Mouse (Mus musculus) midbrain, embryonic 13.5 days (tissue): ENCODE measurements around the gene Hoxa4. TPM values are rescaled to one million over a fixed set of nuclear protein-coding genes. Genes with fewer than 3 reads are reported as not detected.

Experiments
- ATAC-seq: fragments of 200-750 bp; cut with Nextera tagmentation; 2 replicates; pipeline ENCODE4 v1.8.0; 2017; ENCODE audit warnings: mild to moderate bottlenecking, moderate TSS enrichment, moderate library complexity
- H3K27ac ChIP-seq: fragments of 300-500 bp; sonication (generic); 2 replicates; pipeline ENCODE4 v1.5.1; 2015; ENCODE audit warnings: inconsistent platforms, mild to moderate bottlenecking, moderate library complexity
- H3K27me3 ChIP-seq: fragments of 300-500 bp; sonication (generic); 2 replicates; pipeline ENCODE4 v1.6.1; 2015; ENCODE audit warnings: mild to moderate bottlenecking, inconsistent platforms
- H3K36me3 ChIP-seq: fragments of 300-500 bp; sonication (generic); 2 replicates; pipeline ENCODE4 v1.6.1; 2015; ENCODE audit warnings: mild to moderate bottlenecking, inconsistent platforms
- H3K4me1 ChIP-seq: fragments of 300-500 bp; sonication (generic); replicated peaks from 2 replicates; pipeline ENCODE4 v1.6.1; 2015; ENCODE audit warnings: inconsistent platforms
- H3K4me2 ChIP-seq: fragments of 300-500 bp; sonication (generic); replicated peaks from 2 replicates; pipeline ENCODE4 v1.6.1; 2015; ENCODE audit warnings: moderate library complexity, mild to moderate bottlenecking, inconsistent platforms
- H3K4me3 ChIP-seq: fragments of 300-500 bp; sonication (generic); replicated peaks from 2 replicates; pipeline ENCODE4 v1.5.1; 2015; ENCODE audit warnings: mild to moderate bottlenecking, inconsistent platforms
- H3K9ac ChIP-seq: fragments of 300-500 bp; sonication (generic); replicated peaks from 2 replicates; pipeline ENCODE4 v1.6.1; 2015; ENCODE audit warnings: mild to moderate bottlenecking, inconsistent platforms
- H3K9me3 ChIP-seq: fragments of 300-500 bp; sonication (generic); 2 replicates; pipeline ENCODE4 v1.6.1; 2016; ENCODE audit warnings: mild to moderate bottlenecking, inconsistent platforms
- WGBS: fragments of 180-500 bp; shearing (Covaris S2); methylation state at CpG from one replicate; pipeline ENCODE4 v1.1.7; 2015; 5-methylcytosine and 5-hydroxymethylcytosine counted together
- polyA plus RNA-seq: library from polyadenylated mRNA; unstranded; fragments of >200 nt; fragmentation: Nextera tagmentation; extraction: Ambion mirVana; gene quantifications from 2 replicates; pipeline ENCODE4 v1.2.1, GENCODE M21; 2015

The Hoxa4 gene
- polyA plus RNA-seq, 1 experiment from 2014 or later: not detected

DNA sequence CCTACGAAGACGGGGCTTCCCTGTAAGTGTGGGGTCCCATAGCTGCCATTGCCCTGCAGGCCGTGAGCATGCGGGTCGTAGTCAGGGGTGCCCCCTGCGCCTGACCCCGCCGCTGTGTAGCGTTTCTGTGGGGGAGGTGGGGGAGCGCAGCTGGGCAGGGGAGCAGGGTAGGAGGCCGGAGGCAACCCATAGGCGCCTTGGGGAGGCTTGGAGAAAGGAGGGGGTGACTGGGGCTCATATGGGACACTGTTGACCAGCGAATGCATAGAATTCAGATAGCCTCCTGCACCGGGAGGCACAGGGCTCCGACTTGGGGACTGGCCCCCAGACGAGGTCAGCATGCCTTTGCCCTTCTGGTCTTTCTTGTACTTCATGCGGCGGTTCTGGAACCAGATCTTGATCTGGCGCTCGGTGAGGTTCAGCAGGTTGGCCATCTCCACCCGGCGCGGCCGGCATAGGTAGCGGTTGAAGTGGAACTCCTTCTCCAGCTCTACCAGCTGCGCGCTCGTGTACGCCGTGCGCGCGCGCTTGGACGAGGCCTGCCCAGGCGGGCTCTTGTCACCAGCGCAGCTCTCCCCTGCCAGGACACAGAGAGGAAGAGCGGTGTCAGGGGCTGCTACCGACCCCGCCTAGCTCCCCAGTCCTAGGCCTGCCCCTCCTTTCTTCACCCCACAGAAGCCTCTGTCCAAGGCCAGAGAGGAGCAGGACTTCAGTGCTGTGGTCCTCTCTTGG is 21.2 kb downstream of the Hoxa4 start:
- under 1% methylated on average over 40 of the region's 40 CpGs for WGBS
- ATAC-seq: no peak
- Histone ChIP-seq H3K9me3 (no peaks in the 10 kb centered on the region), H3K27ac (no peak overlapping the region), H3K36me3 (no peaks in the 10 kb centered on the region), H3K9ac (no peak overlapping the region), H3K27me3 (peaks cover 98% of the 10 kb centered on the region), H3K4me2 (no peak overlapping the region), H3K4me1 (peaks cover 7% of the 10 kb centered on the region), H3K4me3 (no peak overlapping the region)

- WGBS: 2% methylated on average over 16 of the region's 16 CpGs
- no peaks in the 10 kb centered on the region for H3K9me3 ChIP-seq
- H3K27ac ChIP-seq: no peak overlapping the region
- no peaks in the 10 kb centered on the region for H3K36me3 ChIP-seq
- H3K27me3 ChIP-seq: peaks cover 98% of the 10 kb centered on the region
- peaks cover 7% of the 10 kb centered on the region for H3K4me1 ChIP-seq
- ATAC-seq: no peak
- no peak overlapping the region for H3K4me2 ChIP-seq
- no peak overlapping the region for H3K4me3 ChIP-seq
- no peak overlapping the region for H3K9ac ChIP-seq
Observed at GRCm38 (mm10) chr6:52169499-52170165, 21.9 kb downstream of the Hoxa4 start.

GRCm38 (mm10) chr6:52168191-52169055 is 23.1 kb downstream of the Hoxa4 start:
- Histone ChIP-seq H3K27me3 (peaks cover 98% of the 10 kb centered on the region), H3K4me2 (no peak overlapping the region), H3K9ac (no peak overlapping the region), H3K4me3 (no peak overlapping the region), H3K36me3 (no peaks in the 10 kb centered on the region), H3K27ac (no peak overlapping the region), H3K4me1 (peaks cover 7% of the 10 kb centered on the region), H3K9me3 (no peaks in the 10 kb centered on the region)
- no peak for ATAC-seq
- 2% methylated on average over 40 of the region's 42 CpGs for WGBS

GRCm38 (mm10) chr6:52167736-52168161 is 23.8 kb downstream of the Hoxa4 start:
- Histone ChIP-seq H3K4me1 (peaks cover 5% of the 10 kb centered on the region), H3K4me2 (no peak overlapping the region), H3K27me3 (peaks cover 98% of the 10 kb centered on the region), H3K9me3 (no peaks in the 10 kb centered on the region), H3K36me3 (no peaks in the 10 kb centered on the region), H3K27ac (no peak overlapping the region), H3K4me3 (no peak overlapping the region), H3K9ac (no peak overlapping the region)
- ATAC-seq: no peak
- WGBS: under 1% methylated on average over 14 of the region's 14 CpGs

DNA sequence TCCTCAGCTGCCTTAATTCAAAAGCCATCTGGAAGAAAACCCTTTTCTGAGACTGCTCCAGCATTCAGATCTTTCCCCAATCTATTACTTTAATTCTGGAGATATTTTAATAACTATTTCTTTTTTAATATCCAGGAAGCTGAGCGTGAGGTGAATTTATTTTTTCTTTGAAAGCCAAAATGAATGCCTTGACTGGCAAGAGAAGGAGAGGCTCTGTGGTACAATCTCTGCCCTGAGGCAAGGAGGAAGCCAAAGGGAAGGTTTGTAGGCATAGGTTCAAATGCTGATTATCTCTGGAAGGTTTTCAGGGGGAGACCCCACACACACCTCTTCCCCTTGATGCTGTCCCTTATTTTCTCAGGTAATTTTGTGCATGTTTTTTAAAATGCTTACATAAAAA is 24.4 kb downstream of the Hoxa4 start:
- Histone ChIP-seq H3K4me2 (no peak overlapping the region), H3K4me3 (no peak overlapping the region), H3K9me3 (no peaks in the 10 kb centered on the region), H3K27me3 (peaks cover 97% of the 10 kb centered on the region), H3K9ac (no peak overlapping the region), H3K36me3 (no peaks in the 10 kb centered on the region), H3K27ac (no peak overlapping the region), H3K4me1 (no peaks in the 10 kb centered on the region)
- ATAC-seq: no peak
- 6% methylated on average over 1 of the region's 1 CpGs for WGBS

DNA sequence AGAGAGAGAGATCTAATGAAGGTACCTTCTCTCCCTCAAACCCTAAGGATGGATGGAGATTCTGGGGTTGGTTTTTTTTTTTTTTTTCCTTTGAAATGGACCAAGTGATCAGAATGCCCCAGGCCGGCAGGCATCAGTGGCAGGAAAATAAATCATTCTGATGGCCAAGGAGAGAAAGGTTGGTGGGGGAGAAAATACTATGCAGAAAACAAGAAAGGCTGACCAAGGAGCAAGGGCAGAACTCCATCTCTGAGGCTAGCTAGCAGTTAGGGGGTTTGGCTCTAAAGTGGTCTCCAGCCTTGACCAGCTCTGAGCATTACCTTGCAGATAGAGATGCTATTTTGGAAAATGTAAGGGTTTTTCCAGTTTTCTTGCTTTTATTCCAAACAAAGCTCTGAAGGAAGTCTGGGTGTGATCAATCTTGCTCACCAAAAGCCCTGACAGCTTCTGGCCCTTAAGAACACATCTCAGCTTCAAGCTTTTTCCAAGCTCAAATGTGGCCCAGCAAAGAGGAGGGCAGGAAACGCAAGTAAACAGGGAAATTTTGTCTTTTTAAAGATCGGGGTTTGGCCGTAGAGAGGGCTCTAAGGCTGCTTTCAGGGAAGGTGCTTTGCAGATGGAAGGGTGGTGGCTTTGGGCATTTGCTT is 25.0 kb downstream of the Hoxa4 start:
- no peak for ATAC-seq
- WGBS: 2% methylated on average over 4 of the region's 4 CpGs
- Histone ChIP-seq H3K27ac (no peak overlapping the region), H3K36me3 (no peaks in the 10 kb centered on the region), H3K9ac (no peak overlapping the region), H3K4me1 (no peaks in the 10 kb centered on the region), H3K27me3 (peaks cover 97% of the 10 kb centered on the region), H3K9me3 (no peaks in the 10 kb centered on the region), H3K4me2 (no peak overlapping the region), H3K4me3 (no peak overlapping the region)

- Histone ChIP-seq H3K36me3 (no peaks in the 10 kb centered on the region), H3K9ac (no peak overlapping the region), H3K27me3 (peaks cover 96% of the 10 kb centered on the region), H3K4me2 (no peak overlapping the region), H3K4me3 (no peak overlapping the region), H3K4me1 (no peaks in the 10 kb centered on the region), H3K27ac (no peak overlapping the region), H3K9me3 (no peaks in the 10 kb centered on the region)
- under 1% methylated on average over 28 of the region's 28 CpGs for WGBS
- ATAC-seq: no peak
Observed at GRCm38 (mm10) chr6:52165441-52166370, 25.8 kb downstream of the Hoxa4 start.

DNA sequence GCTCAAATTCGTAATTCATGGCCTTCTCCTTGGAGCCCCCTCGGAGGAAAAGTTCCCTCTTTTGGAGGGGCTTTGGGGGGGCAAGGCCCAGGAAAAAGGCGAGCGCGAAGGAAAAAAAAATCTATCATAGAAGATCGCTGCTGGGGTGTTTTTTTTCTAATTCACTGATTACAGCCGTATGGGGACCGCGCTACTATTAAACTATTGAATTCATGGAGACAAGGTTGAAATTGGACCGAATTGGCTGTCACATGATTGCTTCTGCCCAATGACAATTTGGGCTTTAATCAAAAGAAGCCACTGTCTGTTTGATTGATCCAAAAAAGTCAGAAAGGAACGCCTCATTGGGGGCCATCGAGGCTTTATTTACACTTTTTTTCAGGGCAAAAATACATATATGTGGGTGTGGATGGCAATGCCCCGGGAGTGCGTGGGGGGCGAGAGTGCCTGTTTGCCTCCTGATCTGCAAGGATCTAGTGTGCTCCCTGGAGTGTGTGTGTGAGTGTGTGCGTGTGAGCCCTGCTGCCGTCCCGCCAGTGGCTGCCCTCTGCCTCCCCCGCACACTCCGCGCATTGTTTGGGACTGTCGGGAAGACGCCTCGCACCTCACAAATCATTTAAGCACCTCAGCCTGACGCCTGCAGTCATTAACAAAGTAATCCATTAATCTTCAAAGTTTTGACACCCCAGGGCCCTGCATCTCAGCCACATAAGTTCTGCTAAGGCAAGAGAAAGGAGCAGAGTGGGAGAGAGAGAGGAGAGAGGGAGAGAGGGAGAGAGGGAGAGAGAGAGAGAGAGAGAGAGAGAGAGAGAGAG is 26.7 kb downstream of the Hoxa4 start, which contains the start of gene Hoxa2:
Hoxa2 (minus strand) TSS at position 206 of the 815 bp plus-strand sequence.
- H3K9ac ChIP-seq: no peak within 1 kb of the TSS
- H3K27ac ChIP-seq: no peak within 1 kb of the TSS
- H3K27me3 ChIP-seq: peaks cover 96% of the 10 kb centered on the region
- 0% methylated on average over 25 of the region's 25 CpGs for WGBS
- no peak within 1 kb of the TSS for H3K4me2 ChIP-seq
- no peaks in the 10 kb centered on the region for H3K36me3 ChIP-seq
- no peak for ATAC-seq
- H3K9me3 ChIP-seq: no peaks in the 10 kb centered on the region
- 0 out of 2 replicates have a peak within 1 kb of the TSS, but pooled peaks have one; percentile 4 for H3K4me3 ChIP-seq
- H3K4me1 ChIP-seq: no peaks in the 10 kb centered on the region

DNA sequence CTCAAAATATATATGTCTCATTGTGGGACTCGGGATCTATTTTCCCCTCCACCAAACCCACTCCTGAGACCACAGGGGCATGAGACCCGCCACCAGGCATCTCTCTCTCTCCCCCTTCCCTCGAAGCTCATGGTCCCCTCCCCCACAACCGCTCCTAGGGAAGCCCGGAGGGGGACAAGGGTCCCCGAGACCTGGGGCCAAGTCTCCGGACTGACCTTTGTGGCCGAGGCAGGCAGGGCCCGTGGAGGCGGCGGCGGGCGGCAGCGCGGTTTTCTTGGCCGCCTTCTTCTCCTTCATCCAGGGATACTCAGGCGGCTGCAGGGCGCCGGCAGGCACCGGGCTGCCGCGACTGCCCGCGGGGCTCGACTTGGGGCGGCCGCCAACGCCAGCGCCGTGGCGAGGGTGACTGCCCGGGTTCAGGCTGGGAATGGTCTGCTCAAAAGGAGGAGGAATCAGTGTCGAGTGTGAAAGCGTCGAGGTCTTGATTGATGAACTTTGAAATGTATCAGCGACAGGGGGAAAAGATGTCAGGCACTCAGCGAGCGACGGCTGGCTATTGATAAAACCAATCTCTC is 27.4 kb downstream of the Hoxa4 start:
- Histone ChIP-seq H3K27ac (no peak overlapping the region), H3K4me3 (0 out of 2 replicates have a peak overlapping the region, but pooled peaks have one; percentile 4), H3K9me3 (no peaks in the 10 kb centered on the region), H3K27me3 (peaks cover 97% of the 10 kb centered on the region), H3K36me3 (no peaks in the 10 kb centered on the region), H3K9ac (no peak overlapping the region), H3K4me2 (no peak overlapping the region), H3K4me1 (no peaks in the 10 kb centered on the region)
- no peak for ATAC-seq
- under 1% methylated on average over 37 of the region's 39 CpGs for WGBS

DNA sequence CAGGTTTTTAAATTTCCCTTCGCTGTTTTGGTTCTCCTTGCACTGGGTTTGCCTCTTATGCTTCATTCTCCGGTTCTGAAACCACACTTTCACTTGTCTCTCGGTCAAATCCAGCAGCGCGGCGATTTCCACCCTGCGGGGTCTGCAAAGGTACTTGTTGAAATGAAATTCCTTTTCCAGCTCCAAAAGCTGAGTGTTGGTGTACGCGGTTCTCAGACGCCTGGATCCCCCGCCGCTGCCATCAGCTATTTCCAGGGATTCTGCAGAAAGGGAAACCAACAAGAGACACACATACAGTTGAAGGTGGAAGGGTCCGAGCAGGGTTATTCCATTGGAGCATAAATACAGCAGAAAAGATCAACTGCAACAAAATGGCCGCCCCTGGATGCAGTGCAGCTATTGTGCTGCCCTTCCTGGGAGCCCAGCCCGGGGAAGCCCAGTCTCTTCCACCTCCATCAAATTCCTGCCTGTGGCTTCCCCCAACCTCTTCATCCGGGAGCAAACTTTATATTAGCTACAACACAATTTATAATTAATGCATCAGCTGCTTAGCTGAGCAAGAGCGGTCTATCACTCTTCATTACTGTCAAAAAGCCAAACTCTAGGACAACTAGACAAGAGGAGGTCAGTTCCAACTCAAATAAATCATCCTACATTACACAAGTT is 28.1 kb downstream of the Hoxa4 start:
- peaks cover 98% of the 10 kb centered on the region for H3K27me3 ChIP-seq

More for the DNA sequence above, 28.1 kb downstream of the Hoxa4 start:
- no peak for ATAC-seq
- no peak overlapping the region for H3K4me2 ChIP-seq
- H3K9ac ChIP-seq: no peak overlapping the region
- peaks cover 4% of the 10 kb centered on the region for H3K4me1 ChIP-seq
- H3K4me3 ChIP-seq: no peak overlapping the region
- no peaks in the 10 kb centered on the region for H3K9me3 ChIP-seq
- no peaks in the 10 kb centered on the region for H3K36me3 ChIP-seq
- WGBS: 0% methylated on average over 17 of the region's 17 CpGs
- no peak overlapping the region for H3K27ac ChIP-seq
